Mouse (Mus musculus): ENCODE results near the gene Klk7. TPM values are rescaled to one million over a fixed set of nuclear protein-coding genes. Genes with fewer than 3 reads are reported as not detected.

Gene Klk7
- polyA plus RNA-seq, 1 experiment from 2014 or later, result not detected

- Histone ChIP-seq H3K36me3 (no peaks in the 10 kb centered on the region), H3K4me1 (peaks cover 20% of the 10 kb centered on the region), H3K9ac (replicated peaks) (peak overlapping the region; percentile 55), H3K4me2 (replicated peaks) (peak overlapping the region; percentile 80), H3K27me3 (peaks cover 32% of the 10 kb centered on the region), H3K9me3 (no peaks in the 10 kb centered on the region), H3K4me3 (peak overlapping the region; percentile 52), H3K27ac (replicated peaks) (no peak overlapping the region)
- ATAC-seq (replicated peaks), result peak; percentile 57
- 36% methylated on average over 13 of the region's 13 CpGs for WGBS
These were observed 13.1 kb upstream of the Klk7 start for GRCm38 (mm10) chr7:43797844-43798462.

GRCm38 (mm10) chr7:43799876-43800275, 11.2 kb upstream of the Klk7 start:
- no peak for ATAC-seq (replicated peaks)
- H3K27me3 ChIP-seq, result peaks cover 27% of the 10 kb centered on the region
- no peak overlapping the region for H3K4me2 ChIP-seq (replicated peaks)
- peaks cover 20% of the 10 kb centered on the region for H3K4me1 ChIP-seq
- no peak overlapping the region for H3K9ac ChIP-seq (replicated peaks)
- H3K27ac ChIP-seq (replicated peaks), result no peak overlapping the region
- no peaks in the 10 kb centered on the region for H3K36me3 ChIP-seq
- WGBS, result 75% methylated on average over 7 of the region's 7 CpGs
- H3K9me3 ChIP-seq, result no peaks in the 10 kb centered on the region
- H3K4me3 ChIP-seq, result no peak overlapping the region

GRCm38 (mm10) chr7:43815211-43815610, 4.1 kb downstream of the Klk7 start:
- Histone ChIP-seq H3K4me3 (no peak overlapping the region), H3K4me1 (no peaks in the 10 kb centered on the region), H3K27me3 (no peaks in the 10 kb centered on the region), H3K4me2 (replicated peaks) (no peak overlapping the region), H3K36me3 (no peaks in the 10 kb centered on the region), H3K9me3 (no peaks in the 10 kb centered on the region), H3K27ac (replicated peaks) (no peak overlapping the region), H3K9ac (replicated peaks) (no peak overlapping the region)
- 84% methylated on average over 7 of the region's 7 CpGs for WGBS
- ATAC-seq (replicated peaks), result no peak

DNA sequence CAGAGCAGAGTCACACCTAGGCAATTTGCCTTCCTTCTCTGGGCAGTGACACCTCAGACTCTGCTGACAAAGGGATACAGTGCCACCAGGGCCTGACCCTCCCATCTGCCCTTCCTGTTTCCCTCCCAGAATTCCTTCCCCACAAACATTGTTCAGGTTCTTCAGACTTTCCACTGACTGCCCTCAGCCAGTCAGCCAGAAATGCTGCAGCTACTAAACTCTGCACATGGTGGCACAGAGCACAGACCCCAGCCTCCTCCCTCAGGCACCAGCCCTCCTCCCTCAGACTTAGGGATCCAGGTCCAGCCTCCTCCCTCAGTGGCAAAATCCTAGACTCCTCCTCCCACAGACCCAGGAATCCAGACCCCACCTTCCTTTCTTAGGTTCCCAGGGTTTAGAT, 5.7 kb downstream of the Klk7 start:
- no peaks in the 10 kb centered on the region for H3K36me3 ChIP-seq
- no peak overlapping the region for H3K4me2 ChIP-seq (replicated peaks)
- ATAC-seq (replicated peaks), result no peak

GRCm38 (mm10) chr7:43821581-43821980, 10.5 kb downstream of the Klk7 start:
- no peak for ATAC-seq (replicated peaks)
- H3K27ac ChIP-seq (replicated peaks), result no peak overlapping the region
- no peak overlapping the region for H3K4me3 ChIP-seq
- no peak overlapping the region for H3K4me2 ChIP-seq (replicated peaks)
- H3K27me3 ChIP-seq, result no peaks in the 10 kb centered on the region
- no peaks in the 10 kb centered on the region for H3K36me3 ChIP-seq
- no peaks in the 10 kb centered on the region for H3K4me1 ChIP-seq
- WGBS, result 93% methylated on average over 7 of the region's 7 CpGs
- H3K9me3 ChIP-seq, result no peaks in the 10 kb centered on the region
- no peak overlapping the region for H3K9ac ChIP-seq (replicated peaks)

More for the DNA sequence above, 5.7 kb downstream of the Klk7 start:
- no peaks in the 10 kb centered on the region for H3K27me3 ChIP-seq
- no peaks in the 10 kb centered on the region for H3K4me1 ChIP-seq
- no peak overlapping the region for H3K9ac ChIP-seq (replicated peaks)
- no peak overlapping the region for H3K4me3 ChIP-seq
- no peak overlapping the region for H3K27ac ChIP-seq (replicated peaks)
- no peaks in the 10 kb centered on the region for H3K9me3 ChIP-seq

DNA sequence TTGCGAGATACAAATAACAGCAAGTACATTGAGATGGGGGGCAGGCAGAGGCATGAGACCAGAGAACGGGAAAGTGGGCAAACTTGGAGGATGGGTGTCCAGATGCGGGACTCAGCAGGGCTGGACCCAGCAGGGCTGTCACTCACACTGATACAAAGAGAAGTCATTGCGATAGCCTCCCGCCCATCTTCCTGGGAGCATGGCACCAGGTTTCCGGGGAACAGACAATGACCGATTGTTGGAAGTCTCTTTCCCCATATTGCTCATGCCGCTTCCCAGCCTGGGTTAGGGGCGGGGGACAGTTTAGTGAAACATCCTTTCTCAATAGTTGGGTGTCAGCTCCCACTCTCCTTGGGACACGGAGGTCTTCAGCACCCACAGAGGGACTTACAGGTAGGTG, 13.1 kb downstream of the Klk7 start, which contains the start of gene Klk6:
Gene Klk6 (plus strand): TSS at position 301 of the 400 bp plus-strand sequence.
- H3K36me3 ChIP-seq, result no peaks in the 10 kb centered on the region
- H3K9me3 ChIP-seq, result no peaks in the 10 kb centered on the region
- no peaks in the 10 kb centered on the region for H3K4me1 ChIP-seq
- H3K27ac ChIP-seq (replicated peaks), result no peak within 1 kb of the TSS
- no peak within 1 kb of the TSS for H3K4me2 ChIP-seq (replicated peaks)
- no peaks in the 10 kb centered on the region for H3K27me3 ChIP-seq
- ATAC-seq (replicated peaks), result no peak
- H3K4me3 ChIP-seq, result no peak within 1 kb of the TSS
- H3K9ac ChIP-seq (replicated peaks), result no peak within 1 kb of the TSS
- WGBS, result 81% methylated on average over 10 of the region's 10 CpGs

DNA sequence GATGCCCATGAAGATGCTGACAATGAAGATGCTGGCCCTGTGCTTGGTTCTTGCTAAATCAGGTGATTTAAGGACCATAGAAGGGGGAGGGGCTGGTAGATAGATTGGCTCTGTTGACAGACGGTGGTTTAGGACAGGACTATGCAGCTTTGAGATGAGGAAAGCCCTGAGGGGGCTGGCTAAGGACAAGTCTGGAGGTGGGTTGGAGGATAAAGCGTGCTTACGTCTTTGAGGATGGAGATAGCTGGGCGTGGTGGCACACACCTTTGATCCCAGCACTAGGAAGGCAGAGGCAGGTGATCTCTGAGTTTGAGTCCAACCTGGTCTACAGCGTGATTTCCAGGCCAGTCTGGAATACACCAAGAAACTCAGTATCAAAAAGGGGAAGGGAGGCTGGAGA, 15.0 kb downstream of the Klk7 start:
- no peak for ATAC-seq (replicated peaks)
- WGBS, result 89% methylated on average over 5 of the region's 5 CpGs
- H3K27me3 ChIP-seq, result no peaks in the 10 kb centered on the region

GRCm38 (mm10) chr7:43827706-43828105, 16.6 kb downstream of the Klk7 start:
- Histone ChIP-seq H3K4me2 (replicated peaks) (no peak overlapping the region), H3K27ac (replicated peaks) (no peak overlapping the region), H3K27me3 (no peaks in the 10 kb centered on the region), H3K36me3 (no peaks in the 10 kb centered on the region), H3K9ac (replicated peaks) (no peak overlapping the region), H3K9me3 (no peaks in the 10 kb centered on the region), H3K4me1 (no peaks in the 10 kb centered on the region), H3K4me3 (no peak overlapping the region)
- no peak for ATAC-seq (replicated peaks)
- WGBS, result 82% methylated on average over 4 of the region's 4 CpGs

More for the DNA sequence above, 15.0 kb downstream of the Klk7 start:
- Histone ChIP-seq H3K4me3 (no peak overlapping the region), H3K4me1 (no peaks in the 10 kb centered on the region), H3K36me3 (no peaks in the 10 kb centered on the region), H3K4me2 (replicated peaks) (no peak overlapping the region), H3K9me3 (no peaks in the 10 kb centered on the region), H3K27ac (replicated peaks) (no peak overlapping the region), H3K9ac (replicated peaks) (no peak overlapping the region)

DNA sequence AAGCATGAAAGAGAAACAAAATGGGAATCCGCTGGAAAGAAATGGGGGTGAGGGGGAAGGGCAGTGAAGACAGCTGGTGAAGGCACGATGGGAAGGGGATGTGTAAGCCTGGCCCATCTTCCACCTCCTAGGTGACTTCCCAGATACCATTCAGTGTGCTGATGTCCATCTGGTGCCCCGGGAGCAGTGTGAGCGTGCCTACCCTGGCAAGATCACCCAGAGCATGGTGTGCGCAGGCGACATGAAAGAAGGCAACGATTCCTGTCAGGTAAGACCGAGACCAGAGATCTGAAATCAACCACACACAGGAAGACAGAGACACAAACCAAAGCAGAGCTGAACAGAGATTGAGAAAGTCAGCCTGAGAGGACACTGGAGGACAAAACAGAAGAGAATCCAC, 17.9 kb downstream of the Klk7 start:
- Histone ChIP-seq H3K27me3 (no peaks in the 10 kb centered on the region), H3K9me3 (no peaks in the 10 kb centered on the region), H3K36me3 (no peaks in the 10 kb centered on the region), H3K27ac (replicated peaks) (no peak overlapping the region), H3K4me1 (no peaks in the 10 kb centered on the region), H3K9ac (replicated peaks) (no peak overlapping the region), H3K4me3 (no peak overlapping the region), H3K4me2 (replicated peaks) (no peak overlapping the region)
- 89% methylated on average over 8 of the region's 8 CpGs for WGBS
- no peak for ATAC-seq (replicated peaks)

DNA sequence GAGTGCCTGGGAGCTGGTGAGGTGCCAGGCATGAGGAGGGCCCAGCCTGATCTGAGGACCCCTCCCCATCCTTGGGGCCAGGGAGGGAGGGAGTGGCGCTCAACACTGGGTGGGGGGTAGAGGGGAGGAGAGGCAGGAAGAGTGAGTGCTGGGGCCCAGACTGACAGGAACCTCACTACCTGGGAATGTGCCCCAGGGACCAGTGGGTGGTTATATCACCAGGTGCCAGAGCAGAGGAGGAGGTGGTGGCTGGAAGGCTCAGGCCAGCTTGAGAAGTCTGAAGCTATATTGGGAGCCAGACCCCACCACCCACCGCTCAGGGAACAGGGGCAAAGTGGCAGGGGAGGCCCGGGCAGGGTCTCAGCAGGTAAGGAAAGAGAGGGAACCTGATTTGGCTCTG, 30.6 kb downstream of the Klk7 start, which contains the start of gene Klk5:
Gene Klk5 (plus strand): TSS at position 271 of the 400 bp plus-strand sequence.
- no peak within 1 kb of the TSS for H3K4me3 ChIP-seq
- WGBS, result 67% methylated on average over 3 of the region's 3 CpGs
- no peak within 1 kb of the TSS for H3K4me2 ChIP-seq (replicated peaks)
- no peaks in the 10 kb centered on the region for H3K27me3 ChIP-seq
- ATAC-seq (replicated peaks), result no peak
- no peaks in the 10 kb centered on the region for H3K36me3 ChIP-seq
- no peak within 1 kb of the TSS for H3K9ac ChIP-seq (replicated peaks)
- H3K4me1 ChIP-seq, result no peaks in the 10 kb centered on the region
- H3K9me3 ChIP-seq, result no peaks in the 10 kb centered on the region
- no peak within 1 kb of the TSS for H3K27ac ChIP-seq (replicated peaks)

- no peak overlapping the region for H3K27ac ChIP-seq (replicated peaks)
- H3K4me2 ChIP-seq (replicated peaks), result no peak overlapping the region
- WGBS, result 92% methylated on average over 4 of the region's 4 CpGs
- H3K4me1 ChIP-seq, result no peaks in the 10 kb centered on the region
- no peaks in the 10 kb centered on the region for H3K9me3 ChIP-seq
- no peak overlapping the region for H3K9ac ChIP-seq (replicated peaks)
- no peaks in the 10 kb centered on the region for H3K36me3 ChIP-seq
- no peak overlapping the region for H3K4me3 ChIP-seq
- H3K27me3 ChIP-seq, result no peaks in the 10 kb centered on the region
- no peak for ATAC-seq (replicated peaks)
These were observed 32.7 kb downstream of the Klk7 start for GRCm38 (mm10) chr7:43843801-43844200.

DNA sequence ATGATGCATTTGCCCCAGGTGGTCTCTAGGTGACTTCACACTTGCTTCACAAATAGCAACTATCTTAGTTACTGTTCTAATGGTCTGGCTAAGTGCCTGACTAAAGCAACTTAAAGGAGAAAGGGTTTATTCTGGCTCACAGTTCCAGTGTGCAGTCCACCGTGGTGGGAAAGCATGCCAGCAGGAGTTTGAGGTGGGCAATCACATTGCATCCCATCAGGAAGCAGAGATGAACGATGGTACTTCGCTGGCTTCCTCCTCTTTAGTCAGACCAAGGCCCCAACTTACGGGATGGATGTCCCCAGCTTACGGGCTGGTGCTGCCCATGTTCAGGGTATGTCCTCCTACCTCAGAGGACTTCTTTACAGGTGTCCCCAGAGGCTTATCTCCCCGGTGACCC, 40.5 kb downstream of the Klk7 start:
- Histone ChIP-seq H3K9me3 (no peaks in the 10 kb centered on the region), H3K36me3 (no peaks in the 10 kb centered on the region), H3K4me2 (replicated peaks) (no peak overlapping the region), H3K27ac (replicated peaks) (no peak overlapping the region), H3K9ac (replicated peaks) (no peak overlapping the region), H3K4me3 (no peak overlapping the region), H3K4me1 (no peaks in the 10 kb centered on the region), H3K27me3 (no peaks in the 10 kb centered on the region)
- ATAC-seq (replicated peaks), result no peak
- WGBS, result 90% methylated on average over 6 of the region's 6 CpGs
